Mouse (Mus musculus) heart, embryonic 14.5 days (tissue): ENCODE results near the gene Haus4. TPM values are rescaled to one million over a fixed set of nuclear protein-coding genes. Genes with fewer than 3 reads are reported as not detected.

ENCODE experiments used
- ATAC-seq: fragments of 200-750 bp; cut with Nextera tagmentation; 2 replicates; pipeline ENCODE4 v1.8.0; 2017; ENCODE audit warnings: low read depth, moderate TSS enrichment; ENCODE audit not compliant: insufficient number of reproducible peaks, insufficient read depth, low FRiP score
- H3K27ac ChIP-seq, 2 experiments: fragments of 200-500 bp in 1 of 2; fragments of 300-500 bp in 1 of 2; sonication (generic) in 1 of 2; replicated peaks in 1 of 2; 2 replicates each; pipeline ENCODE4 v1.5.1; 2012 to 2014; ENCODE audit warnings: low read depth in 2 of 2, low read length in 2 of 2, control low read depth in 1 of 2, mild to moderate bottlenecking in 1 of 2, mixed read lengths in 1 of 2; ENCODE audit not compliant: control insufficient read depth in 1 of 2, insufficient read depth in 1 of 2
- H3K27me3 ChIP-seq: fragments of 300-500 bp; sonication (generic); 2 replicates; pipeline ENCODE4 v1.6.1; 2014; ENCODE audit warnings: mild to moderate bottlenecking, low read length, control low read depth; ENCODE audit not compliant: control insufficient read depth, insufficient read depth
- H3K36me3 ChIP-seq: fragments of 300-500 bp; sonication (generic); 2 replicates; pipeline ENCODE4 v1.6.1; 2014; ENCODE audit warnings: mild to moderate bottlenecking, control low read depth, low read length, mixed read lengths; ENCODE audit not compliant: control insufficient read depth, insufficient read depth
- H3K4me1 ChIP-seq, 2 experiments: fragments of 200-500 bp in 1 of 2; fragments of 300-500 bp in 1 of 2; sonication (generic) in 1 of 2; 2 replicates each; pipeline ENCODE4 v1.6.1; 2012 to 2014; ENCODE audit warnings: low read length in 2 of 2, control low read depth in 1 of 2, mixed read lengths in 1 of 2; ENCODE audit not compliant: control insufficient read depth in 2 of 2, insufficient read depth in 2 of 2
- H3K4me2 ChIP-seq: fragments of 300-500 bp; sonication (generic); 2 replicates; pipeline ENCODE4 v1.6.1; 2014; ENCODE audit warnings: mild to moderate bottlenecking, low read length
- H3K4me3 ChIP-seq, 2 experiments: fragments of 200-500 bp in 1 of 2; fragments of 300-500 bp in 1 of 2; sonication (generic) in 1 of 2; 2 replicates each; pipeline ENCODE4 v1.5.1; 2012 to 2014; ENCODE audit warnings: low read length in 2 of 2, mild to moderate bottlenecking in 2 of 2, control low read depth in 1 of 2, low read depth in 1 of 2, moderate library complexity in 1 of 2; ENCODE audit not compliant: control insufficient read depth in 1 of 2, insufficient read depth in 1 of 2
- H3K9ac ChIP-seq: fragments of 300-500 bp; sonication (generic); 2 replicates; pipeline ENCODE4 v1.6.1; 2014; ENCODE audit warnings: mild to moderate bottlenecking, low read length
- H3K9me3 ChIP-seq: fragments of 300-500 bp; sonication (generic); 2 replicates; pipeline ENCODE4 v1.6.1; 2016; ENCODE audit warnings: low read length, control low read depth; ENCODE audit not compliant: control insufficient read depth
- WGBS: fragments of 180-500 bp; shearing (Covaris S2); extraction: QIAGEN DNeasy Blood & Tissue Kit; methylation state at CpG from one replicate; pipeline ENCODE4 v1.1.7; 2014; 5-methylcytosine and 5-hydroxymethylcytosine counted together
- polyA plus RNA-seq: library from polyadenylated mRNA; unstranded; fragments of >200 nt; fragmentation: Nextera tagmentation; extraction: Ambion mirVana; gene quantifications from 2 replicates; pipeline ENCODE4 v1.2.1, GENCODE M21; 2014

Gene Haus4
- polyA plus RNA-seq, 1 experiment from 2014 or later = 36.1 TPM

GRCm38 (mm10) chr14:54572122-54572521 lies 17.7 kb upstream of the Haus4 start:
- peaks cover 36 to 56% of the 10 kb centered on the region in 2 experiments for H3K4me1 ChIP-seq
- H3K9me3 ChIP-seq = no peaks in the 10 kb centered on the region
- no peaks in the 10 kb centered on the region for H3K27me3 ChIP-seq
- H3K27ac ChIP-seq = peak overlapping the region; percentile 91 to 96
- WGBS = 49% methylated on average over 4 of the region's 4 CpGs
- peak overlapping the region; percentile 81 for H3K4me2 ChIP-seq
- ATAC-seq = no peak
- H3K4me3 ChIP-seq = no peak overlapping the region
- H3K9ac ChIP-seq = peak overlapping the region; percentile 54; the same call in 1 of the 2 replicates
- H3K36me3 ChIP-seq = peaks cover 60% of the 10 kb centered on the region

GRCm38 (mm10) chr14:54569451-54570392 lies 15.3 kb upstream of the Haus4 start:
- Histone ChIP-seq H3K4me3 (no peak overlapping the region; a peak in 1 of 4 replicates), H3K27me3 (no peaks in the 10 kb centered on the region), H3K36me3 (peaks cover 71% of the 10 kb centered on the region), H3K4me1 (peaks cover 35 to 47% of the 10 kb centered on the region in 2 experiments), H3K27ac (peak overlapping the region; percentile 2 to 41; a peak in 3 of 4 replicates), H3K4me2 (no peak overlapping the region; the same call in 1 of the 2 replicates), H3K9me3 (no peaks in the 10 kb centered on the region), H3K9ac (peak overlapping the region; percentile 38; the same call in 1 of the 2 replicates)
- 47% methylated on average over 17 of the region's 17 CpGs for WGBS
- ATAC-seq = no peak

GRCm38 (mm10) chr14:54568694-54569414 lies 14.4 kb upstream of the Haus4 start:
- H3K4me2 ChIP-seq = no peak overlapping the region
- peaks cover 27 to 38% of the 10 kb centered on the region in 2 experiments for H3K4me1 ChIP-seq
- H3K36me3 ChIP-seq = peaks cover 69% of the 10 kb centered on the region
- no peak overlapping the region for H3K4me3 ChIP-seq
- no peaks in the 10 kb centered on the region for H3K27me3 ChIP-seq
- no peak for ATAC-seq
- H3K9ac ChIP-seq = no peak overlapping the region
- no peaks in the 10 kb centered on the region for H3K9me3 ChIP-seq
- WGBS = 71% methylated on average over 15 of the region's 15 CpGs
- peak overlapping the region in 1 of 2 experiments; percentile 41; a peak in 1 of 4 replicates for H3K27ac ChIP-seq

DNA sequence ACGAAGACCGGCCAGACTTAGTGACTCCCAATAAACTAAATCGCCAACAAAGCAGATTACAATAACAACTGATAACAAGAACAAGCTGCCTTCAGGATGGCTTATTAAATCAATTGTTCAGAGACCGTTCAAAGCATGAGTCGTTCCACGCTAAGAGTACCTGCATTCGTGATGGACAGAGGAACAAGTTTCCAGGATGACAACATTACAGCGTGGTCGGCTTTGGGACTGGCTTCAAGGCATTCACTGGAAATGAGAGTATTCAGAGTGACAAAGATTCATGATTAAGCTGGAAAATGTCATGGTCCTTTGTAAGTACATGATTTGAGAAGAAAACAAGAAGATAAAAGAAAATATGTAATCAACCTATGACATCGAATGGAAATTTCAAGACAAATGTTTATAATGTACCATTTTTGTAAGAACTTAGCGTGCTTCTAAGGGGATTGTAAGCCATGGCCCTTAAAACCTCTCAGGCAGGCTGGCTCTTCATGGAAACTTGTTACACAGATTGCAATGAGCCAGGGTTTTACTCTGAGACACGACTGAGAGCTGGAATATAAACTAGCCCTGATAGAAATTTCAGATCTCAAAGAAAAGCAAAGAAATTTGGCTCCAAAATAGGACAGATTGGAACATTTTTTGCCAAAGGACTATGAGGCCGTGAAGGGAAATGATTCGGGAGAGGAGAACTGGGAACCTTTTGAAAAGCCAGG lies 6.3 kb upstream of the Haus4 start:
- Histone ChIP-seq H3K27ac (no peak overlapping the region), H3K4me3 (no peak overlapping the region), H3K4me1 (no peaks in the 10 kb centered on the region), H3K4me2 (no peak overlapping the region), H3K27me3 (no peaks in the 10 kb centered on the region), H3K9me3 (no peaks in the 10 kb centered on the region), H3K36me3 (no peaks in the 10 kb centered on the region), H3K9ac (no peak overlapping the region)
- 80% methylated on average over 14 of the region's 14 CpGs for WGBS
- no peak for ATAC-seq

DNA sequence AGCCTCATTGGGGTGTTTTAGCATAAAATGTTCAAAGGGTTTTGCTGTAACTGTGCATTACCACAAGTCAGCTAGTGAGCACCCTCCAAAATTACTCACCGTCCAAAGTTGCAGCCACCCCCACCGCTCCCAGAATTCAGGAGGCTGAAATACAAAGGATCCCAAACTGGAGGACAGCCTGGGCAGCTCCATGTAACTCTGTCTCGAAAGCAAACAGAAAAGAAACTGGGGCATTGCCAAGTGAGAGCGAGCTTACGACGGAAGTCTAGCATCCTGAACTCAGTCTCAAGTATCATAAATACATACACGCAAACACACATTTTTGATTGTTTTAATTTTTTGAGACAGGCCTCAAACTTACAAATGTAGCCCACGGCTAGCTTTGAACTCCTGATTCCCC lies 2.9 kb upstream of the Haus4 start:
- Histone ChIP-seq H3K36me3 (no peaks in the 10 kb centered on the region), H3K4me3 (no peak overlapping the region), H3K27ac (no peak overlapping the region), H3K9ac (no peak overlapping the region), H3K4me1 (peaks cover 2 to 5% of the 10 kb centered on the region in 2 experiments; a peak in 3 of 4 replicates), H3K4me2 (no peak overlapping the region), H3K9me3 (no peaks in the 10 kb centered on the region), H3K27me3 (no peaks in the 10 kb centered on the region)
- no peak for ATAC-seq
- 75% methylated on average over 8 of the region's 8 CpGs for whole genome bisulfite sequencing

DNA sequence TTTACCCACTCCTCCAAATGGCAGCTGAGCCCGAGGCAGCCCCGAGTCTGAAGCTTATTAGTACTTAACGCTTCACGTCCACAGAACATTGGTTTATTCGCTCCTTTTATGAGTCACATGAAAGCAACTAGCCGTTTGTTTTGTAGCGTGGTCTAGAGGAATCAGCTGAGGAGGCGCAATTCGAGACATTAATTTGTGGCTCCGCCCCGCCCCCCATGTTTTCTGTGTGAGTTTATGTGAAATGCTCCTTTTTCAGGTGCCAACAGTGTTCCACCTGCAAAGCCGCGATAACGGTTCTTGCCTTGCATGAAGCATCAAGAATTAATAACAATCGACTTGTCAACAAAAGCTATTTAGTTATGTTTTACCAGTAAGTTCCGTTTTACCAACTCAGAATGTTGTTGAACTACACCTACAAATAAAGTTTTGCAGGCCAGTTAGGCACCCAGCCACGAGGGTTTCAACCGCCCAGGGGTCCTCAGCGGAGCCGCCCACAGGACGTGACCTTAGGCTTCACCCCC lies 902 bp downstream of the Haus4 start:
- WGBS = 7% methylated on average over 21 of the region's 21 CpGs
- peak overlapping the region; percentile 65 to 87 for H3K4me3 ChIP-seq
- no peak for ATAC-seq

DNA sequence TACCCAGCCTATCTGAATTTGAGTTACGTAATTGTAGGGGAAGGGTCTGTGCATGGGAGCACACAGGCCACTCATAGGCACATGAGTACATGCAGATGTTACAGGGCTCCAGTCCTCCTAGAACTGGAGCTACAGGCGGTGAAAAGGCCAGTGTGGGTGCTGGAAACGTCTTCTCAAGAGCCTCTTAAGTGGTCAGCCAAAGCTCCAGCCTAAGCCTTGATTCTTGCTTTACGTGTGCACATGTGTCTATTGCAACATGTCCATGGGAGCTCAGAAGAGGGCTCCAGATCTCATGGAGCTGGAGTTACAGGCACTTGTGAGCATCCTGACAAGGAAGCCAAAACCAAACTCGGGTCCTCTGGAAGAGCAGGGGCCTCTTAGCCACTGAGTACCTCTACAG lies 9.7 kb downstream of the Haus4 start:
- no peak for ATAC-seq
- H3K36me3 ChIP-seq = peaks cover 86% of the 10 kb centered on the region

More for the DNA sequence above, 902 bp downstream of the Haus4 start:
- H3K9ac ChIP-seq = peak overlapping the region; percentile 88
- peak overlapping the region; percentile 95 to 97 for H3K27ac ChIP-seq
- peaks cover 36% of the 10 kb centered on the region for H3K36me3 ChIP-seq
- peaks cover 2 to 5% of the 10 kb centered on the region in 2 experiments; a peak in 3 of 4 replicates for H3K4me1 ChIP-seq
- peak overlapping the region; percentile 96 for H3K4me2 ChIP-seq
- no peaks in the 10 kb centered on the region for H3K27me3 ChIP-seq
- no peaks in the 10 kb centered on the region for H3K9me3 ChIP-seq

More for the DNA sequence above, 9.7 kb downstream of the Haus4 start:
- peaks cover 0 to 2% of the 10 kb centered on the region in 2 experiments; a peak in 2 of 4 replicates for H3K4me1 ChIP-seq
- WGBS = 72% methylated on average over 5 of the region's 5 CpGs
- no peak overlapping the region for H3K27ac ChIP-seq
- no peaks in the 10 kb centered on the region for H3K9me3 ChIP-seq
- no peaks in the 10 kb centered on the region for H3K27me3 ChIP-seq
- H3K4me3 ChIP-seq = no peak overlapping the region
- no peak overlapping the region for H3K4me2 ChIP-seq
- no peak overlapping the region for H3K9ac ChIP-seq
